Mouse (Mus musculus) cerebellum, adult 2 months (tissue): ENCODE measurements around the gene Kazn. TPM values are rescaled to one million over a fixed set of nuclear protein-coding genes. Genes with fewer than 3 reads are reported as not detected.

Experiments used
- DNase-seq, 2 experiments: peaks; one replicate each; pipeline ENCODE4 v3.0.0; 2021
- H3K27ac ChIP-seq: fragments of 200-500 bp; 2 replicates; pipeline ENCODE4 v1.5.1; 2012; ENCODE audit warnings: low read length, control low read depth, inconsistent platforms; ENCODE audit not compliant: insufficient read depth
- H3K27me3 ChIP-seq: fragments of 200-500 bp; 2 replicates; pipeline ENCODE4 v1.6.1; 2012; ENCODE audit warnings: inconsistent platforms, mild to moderate bottlenecking, low read length, moderate library complexity; ENCODE audit not compliant: control insufficient read depth, insufficient read depth
- H3K4me1 ChIP-seq: fragments of 200-500 bp; 2 replicates; pipeline ENCODE4 v1.6.1; 2011; ENCODE audit warnings: low read length; ENCODE audit not compliant: control insufficient read depth, insufficient read depth
- H3K4me3 ChIP-seq: fragments of 200-500 bp; replicated peaks from 2 replicates; pipeline ENCODE3; 2011; ENCODE audit warnings: mild to moderate bottlenecking, low read depth, low read length, control low read depth; ENCODE audit not compliant: insufficient read depth
- CTCF ChIP-seq: fragments of 200-500 bp; IDR thresholded peaks from 2 replicates; pipeline ENCODE4 v1.5.1; 2011; ENCODE audit warnings: low read depth, mild to moderate bottlenecking, control low read depth, low read length, moderate library complexity, borderline replicate concordance; ENCODE audit not compliant: insufficient read depth
- POLR2A ChIP-seq: fragments of 200-500 bp; IDR thresholded peaks from 2 replicates; pipeline ENCODE4 v1.6.1; 2011; ENCODE audit warnings: low read length, control low read depth, borderline replicate concordance; ENCODE audit not compliant: insufficient read depth
- WGBS: fragments of 180-500 bp; shearing (Covaris S2); methylation state at CpG from one replicate; pipeline ENCODE4 v1.1.7; 2018; 5-methylcytosine and 5-hydroxymethylcytosine counted together
- polyA plus RNA-seq: library from polyadenylated mRNA; depleted of rRNA; stranded (reverse); fragments of >200 nt; gene quantifications from 2 replicates; pipeline ENCODE4 v1.2.3, GENCODE M21; 2012

The Kazn gene
- polyA plus RNA-seq, 1 experiment: 75.7 TPM

GRCm38 (mm10) chr4:142080901-142081630 lies 158.1 kb downstream of the Kazn start:
- TF ChIP-seq POLR2A: no peak
- no peak for TF ChIP-seq CTCF
- DNase-seq: peak; percentile 84 to 85
- Histone ChIP-seq H3K4me1 (peaks cover 50% of the 10 kb centered on the region), H3K27ac (peak overlapping the region; percentile 87), H3K27me3 (no peaks in the 10 kb centered on the region), H3K4me3 (peak overlapping the region; percentile 41)
- 5% methylated on average over 18 of the region's 18 CpGs for WGBS

- peak overlapping the region; percentile 14 for H3K27ac ChIP-seq
- no peak for TF ChIP-seq CTCF
- TF ChIP-seq POLR2A: no peak
- 10% methylated on average over 4 of the region's 4 CpGs for WGBS
Measured at GRCm38 (mm10) chr4:142080487-142080767, 158.8 kb downstream of the Kazn start.

GRCm38 (mm10) chr4:142079629-142080486 lies 159.3 kb downstream of the Kazn start:
- 67% methylated on average over 14 of the region's 14 CpGs for WGBS
- TF ChIP-seq POLR2A (no peak), CTCF (no peak)
- Histone ChIP-seq H3K27me3 (no peaks in the 10 kb centered on the region), H3K4me1 (peaks cover 47% of the 10 kb centered on the region), H3K27ac (peak overlapping the region; percentile 14), H3K4me3 (no peak overlapping the region)
- peak in 1 of 2 experiments; percentile 53 for DNase-seq

More at GRCm38 (mm10) chr4:142080487-142080767, 158.8 kb downstream of the Kazn start:
- Histone ChIP-seq H3K27me3 (no peaks in the 10 kb centered on the region), H3K4me3 (peak overlapping the region; percentile 41), H3K4me1 (peaks cover 52% of the 10 kb centered on the region)
- DNase-seq: peak in 1 of 2 experiments; percentile 55

DNA sequence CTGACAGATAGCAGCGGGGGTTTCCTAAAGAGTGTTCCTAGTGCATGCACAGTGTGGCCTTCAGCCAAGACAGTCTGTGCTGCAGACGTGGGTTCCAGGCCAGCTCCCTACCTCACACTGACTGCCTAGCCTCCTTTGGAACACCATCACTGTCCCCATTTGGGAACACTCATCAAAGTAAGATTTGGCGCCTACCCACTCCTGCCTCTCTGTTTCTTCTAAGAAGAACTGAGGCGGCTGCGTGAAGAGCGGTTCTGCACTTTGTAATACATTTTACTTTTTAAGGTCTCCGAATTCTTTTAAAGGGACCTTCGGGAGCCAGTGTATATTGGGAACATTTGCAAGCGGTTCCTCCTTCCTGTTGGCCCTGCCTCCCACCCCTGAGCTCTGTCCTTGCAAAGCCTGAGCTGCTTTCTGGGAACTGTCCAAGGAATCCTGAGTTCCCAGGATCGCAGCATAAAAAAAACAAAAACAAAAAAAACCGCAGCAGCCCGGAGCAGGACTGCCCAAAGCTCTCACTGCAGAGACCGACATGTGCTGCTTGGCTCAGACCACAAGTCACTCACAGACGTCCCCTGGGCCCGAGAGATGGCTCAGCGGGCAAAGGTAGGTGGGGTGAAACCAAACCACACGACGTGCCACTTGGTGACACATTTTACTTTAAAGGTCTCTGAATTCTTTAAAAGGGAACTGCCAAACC lies 161.5 kb downstream of the Kazn start:
- peak overlapping the region; percentile 46 for H3K27ac ChIP-seq
- WGBS: 12% methylated on average over 18 of the region's 18 CpGs
- DNase-seq: peak; percentile 59 to 75
- peak overlapping the region; percentile 13 for H3K4me3 ChIP-seq
- TF ChIP-seq POLR2A (no peak), CTCF (no peak)
- H3K4me1 ChIP-seq: peaks cover 62% of the 10 kb centered on the region
- H3K27me3 ChIP-seq: no peaks in the 10 kb centered on the region

DNA sequence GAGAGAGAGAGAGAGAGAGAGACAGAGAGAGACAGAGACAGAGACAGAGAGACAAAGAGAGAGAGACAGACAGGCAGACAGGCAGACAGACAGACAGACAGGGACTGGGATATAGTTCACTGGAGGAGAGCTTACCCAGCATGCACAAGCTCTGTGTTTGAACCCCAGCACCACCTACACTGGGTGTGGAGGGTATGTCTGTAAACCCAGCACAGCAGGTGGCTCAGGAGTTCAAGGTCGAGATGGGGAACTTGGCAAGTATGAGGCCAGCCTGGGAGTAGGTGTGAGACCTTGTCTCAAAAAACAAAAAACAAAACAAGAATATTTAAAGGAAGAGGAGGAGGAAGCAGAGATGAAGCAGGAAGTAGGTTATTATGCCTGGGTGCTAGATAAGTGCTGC lies 162.3 kb downstream of the Kazn start:
- DNase-seq: no peak
- 33% methylated on average over 1 of the region's 1 CpGs for WGBS
- TF ChIP-seq CTCF: no peak
- H3K27ac ChIP-seq: peak overlapping the region; percentile 46; the same call in 1 of the 2 replicates
- no peaks in the 10 kb centered on the region for H3K27me3 ChIP-seq
- no peak overlapping the region for H3K4me3 ChIP-seq
- H3K4me1 ChIP-seq: peaks cover 58% of the 10 kb centered on the region

GRCm38 (mm10) chr4:142075931-142076330 lies 163.3 kb downstream of the Kazn start:
- Histone ChIP-seq H3K27me3 (no peaks in the 10 kb centered on the region), H3K4me3 (no peak overlapping the region), H3K4me1 (peaks cover 59% of the 10 kb centered on the region), H3K27ac (no peak overlapping the region)
- no peak for DNase-seq
- WGBS: 96% methylated on average over 11 of the region's 11 CpGs
- TF ChIP-seq CTCF (no peak), POLR2A (no peak)

GRCm38 (mm10) chr4:142074060-142074732 lies 165.0 kb downstream of the Kazn start:
- no peak overlapping the region for H3K27ac ChIP-seq
- no peak for DNase-seq
- peaks cover 53% of the 10 kb centered on the region for H3K4me1 ChIP-seq
- no peaks in the 10 kb centered on the region for H3K27me3 ChIP-seq
- WGBS: 82% methylated on average over 13 of the region's 13 CpGs
- no peak overlapping the region for H3K4me3 ChIP-seq
- TF ChIP-seq POLR2A (no peak), CTCF (no peak)
